In the genomic region with DNA sequence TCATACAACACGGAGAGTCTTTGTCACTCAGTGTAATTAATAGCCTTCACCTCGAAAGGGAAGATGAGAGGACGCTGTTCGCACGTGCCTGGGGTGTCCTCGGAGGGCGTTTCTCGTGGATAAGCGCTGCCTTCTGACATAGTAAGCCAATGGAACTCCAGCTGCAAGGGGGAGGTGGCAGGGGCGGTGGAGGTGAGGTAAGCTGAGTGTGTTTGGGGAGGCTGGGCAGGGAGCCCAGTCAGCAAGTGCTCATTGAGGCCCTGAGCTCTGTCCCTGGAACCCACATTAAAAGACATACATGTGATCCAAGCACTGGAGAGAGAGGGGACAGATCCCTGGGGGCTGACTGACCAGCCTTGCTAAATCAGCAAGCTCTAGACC, we compare ENCODE assay signal across 13 mouse cellular contexts.
A peak's percentile ranks its signal among the peaks of the same experiment; 100 is the strongest.
DNase-seq lines count a peak whose midpoint lies in the region; ATAC-seq lines count a peak whose summit lies in the region.
"Had no signal": no experiment of that assay in that cellular context is flagged by ENCODE, and none has a peak within 500 bp of the region (broad histone marks: within the 10 kb centered on the region; RNA-seq: fewer than 3 reads in every experiment).

No protein-coding gene starts in this region.

- no peak overlapping the region for H3K4me3 ChIP-seq in heart, embryonic 13.5 days
- H3K4me3 ChIP-seq in midbrain, embryonic 14.5 days (replicated peaks; ENCODE audit: low read depth, low read length) = no peak overlapping the region
- no peak overlapping the region for H3K4me3 ChIP-seq in midbrain, embryonic 11.5 days (ENCODE audit: low read depth, low read length)
- no peak overlapping the region for H3K4me3 ChIP-seq in limb, embryonic 13.5 days
- 0 out of 2 replicates have a peak overlapping the region, but pooled peaks have one; percentile 4 for H3K4me3 ChIP-seq in stomach, embryonic 15.5 days (replicated peaks)
- H3K4me3 ChIP-seq: layer of hippocampus, adult 2 months had no signal

- intact Hi-C loops in heart, postnatal 14 days (cut with DNase I) = no loop called here
- intact Hi-C loops in left cerebral cortex, postnatal 10 days (cut with DNase I) = no loop called here

- peaks cover 41% of the 10 kb centered on the region for H3K4me1 ChIP-seq in heart, embryonic 13.5 days
- no peaks in the 10 kb centered on the region for H3K4me1 ChIP-seq in midbrain, embryonic 14.5 days (ENCODE audit: control insufficient read depth, insufficient read depth, low read length)
- no peaks in the 10 kb centered on the region for H3K4me1 ChIP-seq in midbrain, embryonic 11.5 days (ENCODE audit: control insufficient read depth, insufficient read depth, low read length)
- peaks cover 33% of the 10 kb centered on the region for H3K4me1 ChIP-seq in limb, embryonic 13.5 days
- H3K4me1 ChIP-seq in stomach, embryonic 15.5 days = peaks cover 2% of the 10 kb centered on the region; the same call in 1 of the 2 replicates

- WGBS in heart, embryonic 13.5 days = 36% methylated on average over 10 of the region's 10 CpGs
- 59% methylated on average over 10 of the region's 10 CpGs for WGBS in midbrain, embryonic 14.5 days
- 82% methylated on average over 10 of the region's 10 CpGs for WGBS in midbrain, embryonic 11.5 days
- WGBS in limb, embryonic 13.5 days = 57% methylated on average over 10 of the region's 10 CpGs
- WGBS in stomach, embryonic 15.5 days = 58% methylated on average over 10 of the region's 10 CpGs

- no peak for ATAC-seq in heart, embryonic 13.5 days (ENCODE audit: extremely low read depth, insufficient number of reproducible peaks, low FRiP score, low TSS enrichment)
- no peak; the same call in 1 of the 2 replicates for ATAC-seq in midbrain, embryonic 14.5 days (ENCODE audit: low FRiP score, low TSS enrichment)
- no peak for ATAC-seq in midbrain, embryonic 11.5 days (ENCODE audit: low FRiP score)
- ATAC-seq in limb, embryonic 13.5 days (ENCODE audit: low FRiP score, low read depth) = peak; percentile 37; the same call in 1 of the 2 replicates
- ATAC-seq in stomach, embryonic 15.5 days (ENCODE audit: insufficient read depth, low FRiP score, low read depth) = 0 out of 2 replicates have a peak, but pooled peaks have one; percentile 19
- ATAC-seq: CD4-positive, CD25-positive, alpha-beta regulatory T cell, adult 4 months; inflammation-experienced regulatory T-cells, adult 6 months had no signal

- H3K27ac ChIP-seq in heart, embryonic 13.5 days (replicated peaks) = peak overlapping the region; percentile 30
- H3K27ac ChIP-seq in midbrain, embryonic 14.5 days (replicated peaks; ENCODE audit: low read depth, low read length) = no peak overlapping the region
- no peak overlapping the region for H3K27ac ChIP-seq in midbrain, embryonic 11.5 days (ENCODE audit: low read depth, low read length)
- peak overlapping the region; percentile 69; the same call in 1 of the 2 replicates for H3K27ac ChIP-seq in limb, embryonic 13.5 days
- peak overlapping the region; percentile 62 for H3K27ac ChIP-seq in stomach, embryonic 15.5 days
- H3K27ac ChIP-seq: layer of hippocampus, adult 2 months; liver, embryonic 14.5 days had no signal

- peaks cover 13% of the 10 kb centered on the region; the same call in 1 of the 2 replicates for H3K27me3 ChIP-seq in heart, embryonic 13.5 days (replicated peaks)
- H3K27me3 ChIP-seq in midbrain, embryonic 14.5 days (ENCODE audit: control insufficient read depth, insufficient read depth, low read length) = no peaks in the 10 kb centered on the region
- H3K27me3 ChIP-seq in midbrain, embryonic 11.5 days (ENCODE audit: control insufficient read depth, insufficient read depth, low read length) = no peaks in the 10 kb centered on the region
- 0 out of 2 replicates have a peak, but pooled peaks cover 7% of the 10 kb centered on the region for H3K27me3 ChIP-seq in limb, embryonic 13.5 days
- H3K27me3 ChIP-seq in stomach, embryonic 15.5 days (replicated peaks) = no peaks in the 10 kb centered on the region

- no peaks in the 10 kb centered on the region for H3K9me3 ChIP-seq in heart, embryonic 13.5 days
- no peaks in the 10 kb centered on the region for H3K9me3 ChIP-seq in midbrain, embryonic 14.5 days (ENCODE audit: control insufficient read depth, low read length)
- H3K9me3 ChIP-seq in midbrain, embryonic 11.5 days (ENCODE audit: control insufficient read depth, low read length) = no peaks in the 10 kb centered on the region
- no peaks in the 10 kb centered on the region for H3K9me3 ChIP-seq in limb, embryonic 13.5 days
- no peaks in the 10 kb centered on the region for H3K9me3 ChIP-seq in stomach, embryonic 15.5 days

- H3K9ac ChIP-seq in heart, embryonic 13.5 days = no peak overlapping the region
- H3K9ac ChIP-seq in midbrain, embryonic 14.5 days (replicated peaks; ENCODE audit: low read length) = no peak overlapping the region
- no peak overlapping the region for H3K9ac ChIP-seq in midbrain, embryonic 11.5 days (ENCODE audit: low read length)
- no peak overlapping the region for H3K9ac ChIP-seq in limb, embryonic 13.5 days
- no peak overlapping the region for H3K9ac ChIP-seq in stomach, embryonic 15.5 days
- H3K9ac ChIP-seq: liver, embryonic 14.5 days had no signal

- no peak for DNase-seq in heart, postnatal 14 days
- peak; percentile 37 for DNase-seq in midbrain, embryonic 14.5 days
- DNase-seq in midbrain, embryonic 11.5 days (ENCODE audit: low spot score, missing footprints) = no peak
- DNase-seq in cerebellum, postnatal 36 days = no peak
- DNase-seq in left cerebral cortex, postnatal 10 days (ENCODE audit: extremely low spot score in 1 of 2, low spot score in 2 of 2) = no peak
- DNase-seq: spleen, adult 18-20 months had no signal

- peak overlapping the region; percentile 49 for H3K4me2 ChIP-seq in heart, embryonic 13.5 days
- no peak overlapping the region for H3K4me2 ChIP-seq in midbrain, embryonic 14.5 days (ENCODE audit: low read length)
- H3K4me2 ChIP-seq in midbrain, embryonic 11.5 days = no peak overlapping the region
- peak overlapping the region; percentile 34 for H3K4me2 ChIP-seq in limb, embryonic 13.5 days (replicated peaks)
- peak overlapping the region; percentile 17; the same call in 1 of the 2 replicates for H3K4me2 ChIP-seq in stomach, embryonic 15.5 days

- H3K36me3 ChIP-seq in heart, embryonic 13.5 days = no peaks in the 10 kb centered on the region
- no peaks in the 10 kb centered on the region for H3K36me3 ChIP-seq in midbrain, embryonic 14.5 days (ENCODE audit: control insufficient read depth, insufficient read depth, low read length)
- H3K36me3 ChIP-seq in midbrain, embryonic 11.5 days (ENCODE audit: control insufficient read depth, insufficient read depth, low read length) = no peaks in the 10 kb centered on the region
- H3K36me3 ChIP-seq in limb, embryonic 13.5 days = no peaks in the 10 kb centered on the region
- H3K36me3 ChIP-seq in stomach, embryonic 15.5 days = no peaks in the 10 kb centered on the region

Comparison
In these comparisons a context has a peak if more than half of its experiments do, and no peak if none do; other contexts are left out.
1. ATAC-seq: peak in limb, embryonic 13.5 days (single experiment) and stomach, embryonic 15.5 days (single experiment); none in heart, embryonic 13.5 days (single experiment), midbrain, embryonic 14.5 days (single experiment) and midbrain, embryonic 11.5 days (single experiment).
2. H3K27ac ChIP-seq: peak in heart, embryonic 13.5 days (single experiment), limb, embryonic 13.5 days (single experiment) and stomach, embryonic 15.5 days (single experiment); none in midbrain, embryonic 14.5 days (single experiment) and midbrain, embryonic 11.5 days (single experiment).
3. H3K4me2 ChIP-seq: peak in heart, embryonic 13.5 days (single experiment), limb, embryonic 13.5 days (single experiment) and stomach, embryonic 15.5 days (single experiment); none in midbrain, embryonic 14.5 days (single experiment) and midbrain, embryonic 11.5 days (single experiment).